Mouse (Mus musculus) hindbrain, embryonic 12.5 days (tissue): ENCODE data around the gene Zfyve16. TPM values are rescaled to one million over a fixed set of nuclear protein-coding genes. Genes with fewer than 3 reads are reported as not detected.

Experiments used
- ATAC-seq: fragments of 200-750 bp; cut with Nextera tagmentation; 2 replicates; pipeline ENCODE4 v1.8.0; 2017; ENCODE audit warnings: moderate TSS enrichment; ENCODE audit not compliant: low FRiP score
- H3K27ac ChIP-seq: fragments of 300-500 bp; sonication (generic); 2 replicates; pipeline ENCODE4 v1.5.1; 2016; ENCODE audit warnings: mild to moderate bottlenecking
- H3K27me3 ChIP-seq: fragments of 300-500 bp; sonication (generic); 2 replicates; pipeline ENCODE4 v1.6.1; 2016; ENCODE audit warnings: mild to moderate bottlenecking
- H3K36me3 ChIP-seq: fragments of 300-500 bp; sonication (generic); 2 replicates; pipeline ENCODE4 v1.6.1; 2016; ENCODE audit warnings: mild to moderate bottlenecking
- H3K4me1 ChIP-seq: fragments of 300-500 bp; sonication (generic); 2 replicates; pipeline ENCODE4 v1.6.1; 2016
- H3K4me2 ChIP-seq: fragments of 300-500 bp; sonication (generic); replicated peaks from 2 replicates; pipeline ENCODE4 v1.6.1; 2016; ENCODE audit warnings: mild to moderate bottlenecking
- H3K4me3 ChIP-seq: fragments of 300-500 bp; sonication (generic); 2 replicates; pipeline ENCODE4 v1.5.1; 2016; ENCODE audit warnings: mild to moderate bottlenecking
- H3K9ac ChIP-seq: fragments of 300-500 bp; sonication (generic); 2 replicates; pipeline ENCODE4 v1.6.1; 2016; ENCODE audit warnings: mild to moderate bottlenecking, moderate library complexity
- H3K9me3 ChIP-seq: fragments of 300-500 bp; sonication (generic); replicated peaks from 2 replicates; pipeline ENCODE4 v1.6.1; 2016; ENCODE audit warnings: mild to moderate bottlenecking
- WGBS: fragments of 180-500 bp; shearing (Covaris S2); methylation state at CpG from one replicate; pipeline ENCODE4 v1.1.7; 2016; 5-methylcytosine and 5-hydroxymethylcytosine counted together
- polyA plus RNA-seq: library from polyadenylated mRNA; unstranded; fragments of >200 nt; fragmentation: Nextera tagmentation; extraction: Ambion mirVana; gene quantifications from 2 replicates; pipeline ENCODE4 v1.2.1, GENCODE M21; 2016

Gene Zfyve16
- 13.0 and 14.0 TPM in 2 replicates for polyA plus RNA-seq

- WGBS: under 1% methylated on average over 46 of the region's 46 CpGs
These were observed at the start of gene Zfyve16 for GRCm38 (mm10) chr13:92530721-92531211. Gene Zfyve16, minus strand, starts transcription at chr13:92530868.

DNA sequence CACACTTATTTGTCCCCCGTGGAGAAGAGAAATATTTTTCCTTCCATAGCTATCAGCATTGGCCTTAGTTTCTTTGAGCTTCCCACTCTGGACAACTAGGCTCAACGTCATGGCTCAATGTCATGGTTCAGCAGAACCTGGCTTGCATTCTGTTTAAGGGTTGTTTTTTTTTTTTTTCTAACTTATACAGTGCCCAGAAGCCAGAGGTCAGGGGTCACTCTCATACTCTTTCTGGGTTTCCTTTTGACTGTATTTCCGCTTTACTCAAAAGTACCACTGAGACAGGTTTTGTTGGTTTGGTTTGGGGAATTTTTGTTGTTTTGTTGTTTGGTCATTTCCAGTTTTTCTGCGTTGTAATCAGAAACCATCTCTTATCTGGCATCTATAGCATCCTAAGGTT is 47.5 kb upstream of the Zfyve16 start:
- Histone ChIP-seq H3K4me2 (no peak overlapping the region), H3K27ac (no peak overlapping the region), H3K27me3 (no peaks in the 10 kb centered on the region), H3K36me3 (no peaks in the 10 kb centered on the region), H3K9me3 (no peaks in the 10 kb centered on the region), H3K4me3 (no peak overlapping the region), H3K9ac (no peak overlapping the region), H3K4me1 (no peaks in the 10 kb centered on the region)
- WGBS: 80% methylated on average over 4 of the region's 4 CpGs
- no peak for ATAC-seq

More at GRCm38 (mm10) chr13:92530721-92531211, at the start of gene Zfyve16:
- Histone ChIP-seq H3K27ac (peak within 1 kb of the TSS; percentile 95), H3K4me3 (peak within 1 kb of the TSS; percentile 78), H3K9me3 (no peaks in the 10 kb centered on the region), H3K9ac (peak within 1 kb of the TSS; percentile 87), H3K27me3 (no peaks in the 10 kb centered on the region), H3K4me2 (peak within 1 kb of the TSS; percentile 58), H3K4me1 (peaks cover 9% of the 10 kb centered on the region), H3K36me3 (0 out of 2 replicates have a peak, but pooled peaks cover 5% of the 10 kb centered on the region)
- ATAC-seq: peak; percentile 99

- Histone ChIP-seq H3K27ac (no peak overlapping the region), H3K4me3 (no peak overlapping the region), H3K9me3 (no peaks in the 10 kb centered on the region), H3K27me3 (no peaks in the 10 kb centered on the region), H3K9ac (no peak overlapping the region), H3K4me2 (no peak overlapping the region), H3K36me3 (no peaks in the 10 kb centered on the region), H3K4me1 (no peaks in the 10 kb centered on the region)
- WGBS: 58% methylated on average over 6 of the region's 6 CpGs
- no peak for ATAC-seq
These were observed 46.0 kb upstream of the Zfyve16 start for GRCm38 (mm10) chr13:92576688-92577087.

- Histone ChIP-seq H3K4me3 (no peak within 1 kb of the TSS), H3K36me3 (no peaks in the 10 kb centered on the region), H3K27me3 (no peaks in the 10 kb centered on the region), H3K9ac (no peak within 1 kb of the TSS), H3K4me2 (no peak within 1 kb of the TSS), H3K9me3 (no peaks in the 10 kb centered on the region), H3K4me1 (no peaks in the 10 kb centered on the region), H3K27ac (no peak within 1 kb of the TSS)
- no peak for ATAC-seq
These were observed 45.4 kb upstream of the Zfyve16 start, which contains the start of gene Spz1 for GRCm38 (mm10) chr13:92576072-92576471. Gene Spz1, minus strand, starts transcription at chr13:92576172.

DNA sequence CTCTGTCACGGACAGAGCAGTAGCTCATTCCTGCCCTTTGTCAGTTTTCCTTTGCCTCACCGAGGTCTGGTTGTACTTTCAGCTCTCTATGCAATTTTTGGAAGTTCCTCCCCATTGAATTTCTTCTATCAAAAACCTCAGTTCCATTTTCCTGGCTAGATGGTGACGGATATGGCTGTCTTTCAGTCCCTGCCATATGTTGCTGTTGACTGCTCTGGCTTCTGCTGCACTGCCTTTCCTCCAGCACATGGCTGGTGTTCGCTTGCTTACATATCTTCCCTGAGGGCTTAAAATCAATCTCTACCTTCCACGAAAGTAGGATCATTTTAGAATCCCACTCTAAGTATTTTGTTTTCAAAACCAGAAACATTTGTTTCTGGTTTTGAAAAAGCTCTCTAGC is 28.8 kb upstream of the Zfyve16 start:
- WGBS: 73% methylated on average over 5 of the region's 5 CpGs
- no peaks in the 10 kb centered on the region for H3K36me3 ChIP-seq
- ATAC-seq: no peak
- no peak overlapping the region for H3K27ac ChIP-seq
- H3K27me3 ChIP-seq: no peaks in the 10 kb centered on the region
- no peaks in the 10 kb centered on the region for H3K9me3 ChIP-seq
- no peak overlapping the region for H3K9ac ChIP-seq
- H3K4me3 ChIP-seq: no peak overlapping the region
- H3K4me2 ChIP-seq: no peak overlapping the region
- peaks cover 10% of the 10 kb centered on the region for H3K4me1 ChIP-seq

DNA sequence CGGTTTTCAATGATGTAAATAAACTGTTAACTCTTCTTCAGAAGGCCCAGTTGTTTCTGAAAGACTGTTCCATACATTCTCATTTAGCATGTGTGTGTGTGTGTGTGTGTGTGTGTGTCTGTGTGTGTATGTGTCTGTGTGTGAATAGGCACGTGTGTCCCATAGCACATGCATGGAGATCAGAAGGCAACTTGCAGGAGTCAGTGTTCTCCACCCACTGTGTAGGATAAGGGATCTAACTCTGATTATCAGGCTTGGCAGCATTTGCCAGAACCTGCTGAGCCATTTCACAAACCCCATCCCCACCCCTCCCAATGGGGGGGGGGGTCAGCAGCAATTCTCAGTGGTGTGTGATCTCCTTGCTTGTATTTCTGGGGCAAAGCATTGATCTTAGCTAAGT is 26.6 kb upstream of the Zfyve16 start:
- Histone ChIP-seq H3K9me3 (peaks cover 2% of the 10 kb centered on the region; the same call in 1 of the 2 replicates), H3K4me2 (no peak overlapping the region), H3K9ac (no peak overlapping the region), H3K4me1 (peaks cover 10% of the 10 kb centered on the region), H3K27ac (no peak overlapping the region), H3K27me3 (no peaks in the 10 kb centered on the region), H3K4me3 (no peak overlapping the region), H3K36me3 (no peaks in the 10 kb centered on the region)
- no peak for ATAC-seq
- 41% methylated on average over 2 of the region's 2 CpGs for WGBS

- Histone ChIP-seq H3K27ac (no peak overlapping the region), H3K9ac (no peak overlapping the region), H3K36me3 (no peaks in the 10 kb centered on the region), H3K4me3 (no peak overlapping the region), H3K27me3 (no peaks in the 10 kb centered on the region), H3K4me2 (no peak overlapping the region), H3K9me3 (peaks cover 9% of the 10 kb centered on the region; the same call in 1 of the 2 replicates), H3K4me1 (peaks cover 10% of the 10 kb centered on the region)
- WGBS: 31% methylated on average over 8 of the region's 8 CpGs
- ATAC-seq: 0 out of 2 replicates have a peak, but pooled peaks have one; percentile 52
These were observed 25.9 kb upstream of the Zfyve16 start for GRCm38 (mm10) chr13:92556458-92557126.

DNA sequence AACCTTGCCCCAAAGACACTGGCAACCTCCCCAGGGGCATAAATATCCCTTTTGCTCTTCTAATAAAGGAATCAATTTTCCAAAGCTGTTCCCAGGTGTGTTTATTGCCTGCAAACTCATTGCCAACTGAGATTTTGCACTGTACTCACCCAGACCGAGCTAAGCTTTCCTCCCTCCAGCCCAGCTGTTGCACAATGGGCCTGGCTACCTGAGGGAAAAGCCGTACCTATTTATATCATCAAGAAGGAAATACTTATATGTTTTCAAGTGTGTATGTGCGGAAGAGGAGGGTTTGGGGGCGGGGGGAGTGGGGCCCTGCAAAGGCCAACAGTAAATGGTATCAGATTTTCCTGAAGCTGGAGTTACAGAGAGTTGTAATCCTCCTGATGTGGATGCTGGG is 16.4 kb upstream of the Zfyve16 start:
- no peaks in the 10 kb centered on the region for H3K27me3 ChIP-seq
- no peak overlapping the region for H3K4me3 ChIP-seq
- WGBS: 86% methylated on average over 4 of the region's 4 CpGs
- H3K9ac ChIP-seq: no peak overlapping the region
- no peak overlapping the region for H3K4me2 ChIP-seq
- H3K36me3 ChIP-seq: no peaks in the 10 kb centered on the region
- no peaks in the 10 kb centered on the region for H3K4me1 ChIP-seq
- H3K9me3 ChIP-seq: peaks cover 23% of the 10 kb centered on the region
- no peak for ATAC-seq
- no peak overlapping the region for H3K27ac ChIP-seq

- H3K9ac ChIP-seq: no peak overlapping the region
- no peaks in the 10 kb centered on the region for H3K9me3 ChIP-seq
- ATAC-seq: no peak
- no peak overlapping the region for H3K4me2 ChIP-seq
- H3K27me3 ChIP-seq: no peaks in the 10 kb centered on the region
- H3K27ac ChIP-seq: no peak overlapping the region
- 89% methylated on average over 6 of the region's 6 CpGs for WGBS
- H3K4me3 ChIP-seq: no peak overlapping the region
- H3K4me1 ChIP-seq: no peaks in the 10 kb centered on the region
- H3K36me3 ChIP-seq: no peaks in the 10 kb centered on the region
These were observed 10.3 kb upstream of the Zfyve16 start for GRCm38 (mm10) chr13:92540997-92541396.

DNA sequence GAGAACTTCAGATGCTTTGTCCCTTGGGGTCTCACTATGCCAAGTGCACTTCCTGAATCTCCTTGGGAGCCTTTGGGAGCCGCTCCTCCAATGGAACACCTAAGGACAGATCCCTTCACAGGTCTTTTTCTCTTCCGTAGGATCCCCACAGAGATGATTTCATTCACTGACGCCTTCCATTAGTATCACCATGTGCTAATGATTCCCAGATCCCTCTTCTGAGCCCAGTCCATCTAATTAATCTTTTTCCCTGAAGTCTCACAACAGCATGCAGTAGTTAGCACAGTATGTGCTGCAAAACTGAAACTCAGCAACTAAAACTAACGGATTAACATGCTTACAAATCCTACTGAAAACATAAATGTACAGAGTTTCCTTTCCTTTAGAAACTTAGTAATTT is 8.5 kb upstream of the Zfyve16 start:
- Histone ChIP-seq H3K4me3 (no peak overlapping the region), H3K27ac (no peak overlapping the region), H3K27me3 (no peaks in the 10 kb centered on the region), H3K9me3 (no peaks in the 10 kb centered on the region), H3K4me1 (no peaks in the 10 kb centered on the region), H3K36me3 (no peaks in the 10 kb centered on the region), H3K4me2 (no peak overlapping the region), H3K9ac (no peak overlapping the region)
- whole genome bisulfite sequencing: 50% methylated on average over 4 of the region's 4 CpGs
- no peak for ATAC-seq

DNA sequence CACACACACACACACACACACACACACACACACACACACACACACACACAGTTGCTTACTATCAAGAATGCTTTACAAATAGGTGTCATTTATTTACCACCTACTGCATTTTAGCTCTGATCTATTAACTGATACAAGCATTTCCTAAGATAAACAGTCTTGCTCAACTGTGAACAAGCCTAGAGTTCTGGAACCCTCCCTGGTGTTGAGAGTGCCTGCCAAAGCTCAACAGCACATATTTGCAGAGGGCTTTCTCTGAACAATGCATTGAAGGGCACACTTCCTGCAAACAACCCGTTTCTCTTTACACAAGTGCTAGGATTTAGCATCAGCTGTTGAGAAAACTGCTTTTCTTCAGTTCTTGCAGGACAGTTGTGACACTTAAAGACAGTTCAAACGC is 3.1 kb upstream of the Zfyve16 start:
- no peaks in the 10 kb centered on the region for H3K27me3 ChIP-seq
- H3K9me3 ChIP-seq: no peaks in the 10 kb centered on the region
- no peak overlapping the region for H3K4me2 ChIP-seq
- ATAC-seq: no peak
- no peak overlapping the region for H3K9ac ChIP-seq
- no peak overlapping the region for H3K27ac ChIP-seq
- H3K36me3 ChIP-seq: no peaks in the 10 kb centered on the region
- H3K4me3 ChIP-seq: no peak overlapping the region
- H3K4me1 ChIP-seq: peaks cover 9% of the 10 kb centered on the region
- WGBS: 61% methylated on average over 2 of the region's 2 CpGs

GRCm38 (mm10) chr13:92532216-92532615 is 1.5 kb upstream of the Zfyve16 start:
- Histone ChIP-seq H3K36me3 (no peaks in the 10 kb centered on the region), H3K9ac (no peak overlapping the region), H3K27me3 (no peaks in the 10 kb centered on the region), H3K4me1 (peaks cover 9% of the 10 kb centered on the region), H3K4me3 (no peak overlapping the region), H3K4me2 (no peak overlapping the region), H3K9me3 (no peaks in the 10 kb centered on the region), H3K27ac (no peak overlapping the region)
- no peak for ATAC-seq
- 78% methylated on average over 2 of the region's 2 CpGs for WGBS

GRCm38 (mm10) chr13:92531237-92531636 is 569 bp upstream of the Zfyve16 start:
- Histone ChIP-seq H3K9me3 (no peaks in the 10 kb centered on the region), H3K4me1 (peaks cover 9% of the 10 kb centered on the region), H3K27ac (peak overlapping the region; percentile 95), H3K9ac (peak overlapping the region; percentile 87), H3K4me2 (peak overlapping the region; percentile 58), H3K36me3 (0 out of 2 replicates have a peak, but pooled peaks cover 5% of the 10 kb centered on the region), H3K27me3 (no peaks in the 10 kb centered on the region), H3K4me3 (peak overlapping the region; percentile 78)
- no peak; the same call in none of the 2 replicates for ATAC-seq
- 5% methylated on average over 15 of the region's 15 CpGs for WGBS
